Mouse (Mus musculus) embryonic facial prominence, embryonic 13.5 days (tissue): Measurements from ENCODE around the gene Ccs. TPM values are rescaled to one million over a fixed set of nuclear protein-coding genes. Genes with fewer than 3 reads are reported as not detected.
"Not testable (repeated sequence)": the region's sequence is repeated elsewhere in the genome, so short reads cannot be mapped to it uniquely, and the experiment has no call there.

Source experiments
- ATAC-seq: fragments of 200-750 bp; cut with Nextera tagmentation; 2 replicates; pipeline ENCODE4 v1.8.0; 2017; ENCODE audit warnings: low read depth; ENCODE audit not compliant: insufficient number of reproducible peaks, insufficient read depth, low FRiP score, low TSS enrichment
- H3K27ac ChIP-seq: fragments of 300-500 bp; sonication (generic); 2 replicates; pipeline ENCODE4 v1.5.1; 2015; ENCODE audit warnings: moderate library complexity, mild to moderate bottlenecking, inconsistent platforms
- H3K27me3 ChIP-seq: fragments of 300-500 bp; sonication (generic); 2 replicates; pipeline ENCODE4 v1.6.1; 2015; ENCODE audit warnings: mild to moderate bottlenecking, inconsistent platforms
- H3K36me3 ChIP-seq: fragments of 300-500 bp; sonication (generic); 2 replicates; pipeline ENCODE4 v1.6.1; 2015; ENCODE audit warnings: mild to moderate bottlenecking, inconsistent platforms
- H3K4me1 ChIP-seq: fragments of 300-500 bp; sonication (generic); 2 replicates; pipeline ENCODE4 v1.6.1; 2015; ENCODE audit warnings: inconsistent platforms
- H3K4me2 ChIP-seq: fragments of 300-500 bp; sonication (generic); 2 replicates; pipeline ENCODE4 v1.6.1; 2015; ENCODE audit warnings: moderate library complexity, mild to moderate bottlenecking, inconsistent platforms
- H3K4me3 ChIP-seq: fragments of 300-500 bp; sonication (generic); 2 replicates; pipeline ENCODE4 v1.5.1; 2015; ENCODE audit warnings: mild to moderate bottlenecking, inconsistent platforms
- H3K9ac ChIP-seq: fragments of 300-500 bp; sonication (generic); 2 replicates; pipeline ENCODE4 v1.6.1; 2015; ENCODE audit warnings: mild to moderate bottlenecking, inconsistent platforms
- H3K9me3 ChIP-seq: fragments of 300-500 bp; sonication (generic); 2 replicates; pipeline ENCODE4 v1.6.1; 2016; ENCODE audit warnings: inconsistent platforms
- WGBS: fragments of 180-500 bp; shearing (Covaris S2); methylation state at CpG from one replicate; pipeline ENCODE4 v1.1.7; 2015; ENCODE audit warnings: mixed read lengths; 5-methylcytosine and 5-hydroxymethylcytosine counted together
- polyA plus RNA-seq: library from polyadenylated mRNA; unstranded; fragments of >200 nt; fragmentation: Nextera tagmentation; extraction: Ambion mirVana; gene quantifications from 2 replicates; pipeline ENCODE4 v1.2.1, GENCODE M21; 2015

Ccs gene
- polyA plus RNA-seq = 60.9 and 64.3 TPM in 2 replicates

DNA sequence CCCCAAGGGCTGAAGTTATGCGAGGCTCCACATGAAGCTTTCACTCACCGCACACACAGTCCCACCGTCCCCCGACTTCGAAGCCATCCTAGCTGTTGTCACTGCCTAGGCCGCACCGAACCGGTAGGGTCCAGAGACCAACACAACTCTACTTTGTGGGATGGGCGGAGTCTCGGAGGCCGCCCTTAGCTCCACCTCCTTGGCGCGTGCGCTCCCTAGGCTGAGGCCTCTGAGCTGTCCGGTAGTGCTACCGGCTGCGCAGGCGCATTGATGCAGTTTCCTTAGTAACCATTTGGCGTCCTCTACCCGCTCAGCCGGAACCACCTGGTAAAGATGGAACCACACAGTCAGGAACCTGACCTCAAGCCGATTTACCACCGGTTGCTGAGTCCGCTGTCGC, at the start of gene Ccs, which contains the start of gene Ccdc87:
Gene Ccs (minus strand): TSS at position 184 of the 400 bp plus-strand sequence.
Gene Ccdc87 (plus strand): TSS at position 218 of the 400 bp plus-strand sequence.
- peaks cover 17% of the 10 kb centered on the region for H3K4me1 ChIP-seq
- under 1% methylated on average over 25 of the region's 25 CpGs for WGBS
- peaks cover 35% of the 10 kb centered on the region for H3K27me3 ChIP-seq
- no peaks in the 10 kb centered on the region; the same call in 1 of the 2 replicates for H3K36me3 ChIP-seq
- no peaks in the 10 kb centered on the region for H3K9me3 ChIP-seq
- peak within 1 kb of the TSS; percentile 94 for H3K4me2 ChIP-seq
- ATAC-seq = peak; percentile 95
- H3K9ac ChIP-seq = peak within 1 kb of the TSS; percentile 87
- H3K4me3 ChIP-seq = peak within 1 kb of the TSS; percentile 68
- H3K27ac ChIP-seq = 0 out of 2 replicates have a peak within 1 kb of the TSS, but pooled peaks have one; percentile 12

DNA sequence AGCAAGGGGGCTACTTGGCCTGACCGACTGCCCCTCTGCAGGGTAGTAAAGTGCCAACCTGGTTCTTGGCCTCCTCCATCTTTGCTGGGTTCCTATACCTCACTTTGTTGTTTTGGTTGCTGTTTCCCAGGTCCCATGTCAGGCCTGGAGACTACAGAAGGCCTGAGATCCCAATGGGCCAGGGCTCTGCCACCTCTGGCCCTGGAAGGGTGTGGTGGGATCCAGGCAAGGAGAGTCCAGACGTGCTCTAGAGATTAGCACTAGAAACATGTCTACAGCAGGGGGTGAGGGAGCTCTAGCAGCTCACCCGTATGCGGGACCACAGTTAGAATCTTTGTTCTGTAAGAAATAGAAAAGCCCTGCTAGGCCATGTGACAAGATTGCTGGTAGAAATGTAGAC, 44.8 kb upstream of the Ccs start:
- ATAC-seq = no peak
- Histone ChIP-seq H3K9me3 (no peaks in the 10 kb centered on the region), H3K27me3 (no peaks in the 10 kb centered on the region), H3K9ac (no peak overlapping the region), H3K4me2 (no peak overlapping the region), H3K4me3 (no peak overlapping the region), H3K4me1 (peaks cover 5% of the 10 kb centered on the region; the same call in 1 of the 2 replicates), H3K36me3 (peaks cover 9% of the 10 kb centered on the region; the same call in 1 of the 2 replicates), H3K27ac (no peak overlapping the region)
- 89% methylated on average over 4 of the region's 4 CpGs for WGBS

DNA sequence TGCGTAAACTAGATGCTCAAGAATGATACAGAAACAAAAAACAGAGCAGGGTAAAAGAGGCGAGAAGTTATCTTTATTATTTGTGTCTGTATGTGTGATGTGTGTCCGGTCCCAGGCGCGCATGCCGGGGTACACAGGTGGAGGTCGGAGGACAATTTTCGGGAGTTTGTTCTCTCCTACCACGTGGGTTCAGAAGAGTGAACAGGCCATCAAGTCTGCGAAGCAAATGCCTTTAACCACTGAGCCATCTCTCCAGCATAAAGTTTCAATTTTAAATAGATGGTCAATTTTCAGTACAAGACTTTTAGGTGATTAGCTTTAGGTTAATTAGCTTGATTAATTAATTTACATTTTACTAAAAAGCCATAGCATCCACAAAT, 40.2 kb upstream of the Ccs start:
- ATAC-seq = no peak
- Histone ChIP-seq H3K27me3 (peaks cover 4% of the 10 kb centered on the region; the same call in 1 of the 2 replicates), H3K9ac (peak overlapping the region; percentile 89), H3K9me3 (no peaks in the 10 kb centered on the region), H3K36me3 (peaks cover 9% of the 10 kb centered on the region; the same call in 1 of the 2 replicates), H3K4me2 (peak overlapping the region; percentile 89), H3K4me1 (peaks cover 16% of the 10 kb centered on the region), H3K4me3 (peak overlapping the region; percentile 94), H3K27ac (no peak overlapping the region)
- 38% methylated on average over 10 of the region's 10 CpGs for WGBS

DNA sequence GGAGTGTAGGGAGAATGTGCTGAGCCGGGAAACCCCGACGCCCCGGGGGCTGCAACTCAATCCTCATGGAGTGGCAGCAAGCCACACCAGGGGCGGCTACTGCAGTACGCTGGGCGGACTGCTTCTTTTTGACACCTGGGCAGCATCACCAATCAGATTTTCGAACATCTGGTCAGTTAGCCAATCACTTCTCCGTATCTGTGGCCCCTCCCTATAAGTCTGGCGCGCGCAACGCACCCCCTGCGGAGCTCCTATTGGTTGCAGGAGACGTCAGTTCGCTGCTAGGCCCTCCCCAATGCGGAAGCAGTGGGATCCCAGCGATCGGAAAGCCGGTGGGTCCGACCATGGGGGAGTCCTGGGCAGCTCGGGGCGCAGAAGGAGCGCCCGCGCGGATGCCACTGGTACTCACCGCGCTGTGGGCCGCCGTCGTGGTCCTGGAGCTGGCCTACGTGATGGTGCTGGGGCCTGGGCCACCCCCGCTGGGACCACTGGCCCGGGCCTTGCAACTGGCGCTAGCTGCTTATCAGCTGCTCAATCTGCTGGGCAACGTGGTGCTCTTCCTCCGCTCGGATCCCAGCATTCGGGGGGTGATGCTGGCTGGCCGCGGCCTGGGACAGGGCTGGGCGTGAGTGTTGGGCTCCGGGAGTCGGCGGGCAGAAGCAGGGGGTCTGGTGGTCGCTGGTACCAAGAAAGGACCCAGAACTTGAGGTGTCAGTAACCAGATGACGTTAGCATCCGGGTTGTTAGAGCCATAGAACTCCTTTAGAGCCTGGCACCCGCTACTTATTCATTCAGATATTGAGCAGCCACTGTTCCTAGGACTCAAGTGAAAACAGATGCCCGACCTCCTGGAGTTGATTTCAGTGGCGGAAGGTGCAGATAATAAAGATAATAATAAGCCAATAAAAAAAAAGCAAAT, 39.5 kb upstream of the Ccs start, which contains the start of gene Zdhhc24:
Gene Zdhhc24 (plus strand): TSS at position 264 of the 919 bp plus-strand sequence.
- H3K27me3 ChIP-seq = peaks cover 4% of the 10 kb centered on the region; the same call in 1 of the 2 replicates
- H3K27ac ChIP-seq = peak within 1 kb of the TSS; percentile 75
- 0 out of 2 replicates have a peak, but pooled peaks cover 4% of the 10 kb centered on the region for H3K36me3 ChIP-seq
- H3K4me1 ChIP-seq = peaks cover 16% of the 10 kb centered on the region
- under 1% methylated on average over 52 of the region's 52 CpGs for WGBS
- peak within 1 kb of the TSS; percentile 94 for H3K4me3 ChIP-seq
- H3K9ac ChIP-seq = peak within 1 kb of the TSS; percentile 89
- peak within 1 kb of the TSS; percentile 89 for H3K4me2 ChIP-seq
- H3K9me3 ChIP-seq = no peaks in the 10 kb centered on the region
- ATAC-seq = peak; percentile 95

- H3K36me3 ChIP-seq = no peaks in the 10 kb centered on the region
- peak within 1 kb of the TSS; percentile 75 for H3K27ac ChIP-seq
- no peaks in the 10 kb centered on the region for H3K9me3 ChIP-seq
- H3K4me2 ChIP-seq = peak within 1 kb of the TSS; percentile 89
- H3K4me3 ChIP-seq = peak within 1 kb of the TSS; percentile 94
- H3K4me1 ChIP-seq = peaks cover 16% of the 10 kb centered on the region
- WGBS = 2% methylated on average over 17 of the region's 17 CpGs
- ATAC-seq = no peak
- H3K27me3 ChIP-seq = peaks cover 4% of the 10 kb centered on the region; the same call in 1 of the 2 replicates
- peak within 1 kb of the TSS; percentile 89 for H3K9ac ChIP-seq
Measured at GRCm38 (mm10) chr19:4877785-4878184, 38.7 kb upstream of the Ccs start, which contains the start of gene Actn3. TSS of gene Actn3 (minus strand) at chr19:4877909.

DNA sequence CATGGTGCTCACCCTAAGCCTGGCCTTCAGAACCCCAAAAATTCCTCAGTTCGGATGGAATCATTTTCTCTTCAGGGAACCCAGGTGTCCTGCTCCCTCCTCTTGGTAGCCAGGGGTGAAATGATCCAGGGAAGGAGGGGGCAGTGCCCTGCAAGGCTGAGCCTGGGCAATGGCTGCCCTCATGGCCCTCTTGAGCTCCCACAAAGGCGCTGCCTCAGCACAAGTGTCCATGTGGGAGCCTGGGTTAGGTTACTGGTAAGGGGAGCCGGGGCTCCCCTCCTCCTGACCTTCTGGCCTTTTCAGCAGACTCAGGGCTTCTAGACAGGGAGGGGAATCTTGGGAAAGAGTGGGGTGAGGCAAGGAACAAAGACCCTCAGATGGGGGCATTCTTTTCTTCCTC, 37.6 kb upstream of the Ccs start:
- 39% methylated on average over 3 of the region's 3 CpGs for WGBS

DNA sequence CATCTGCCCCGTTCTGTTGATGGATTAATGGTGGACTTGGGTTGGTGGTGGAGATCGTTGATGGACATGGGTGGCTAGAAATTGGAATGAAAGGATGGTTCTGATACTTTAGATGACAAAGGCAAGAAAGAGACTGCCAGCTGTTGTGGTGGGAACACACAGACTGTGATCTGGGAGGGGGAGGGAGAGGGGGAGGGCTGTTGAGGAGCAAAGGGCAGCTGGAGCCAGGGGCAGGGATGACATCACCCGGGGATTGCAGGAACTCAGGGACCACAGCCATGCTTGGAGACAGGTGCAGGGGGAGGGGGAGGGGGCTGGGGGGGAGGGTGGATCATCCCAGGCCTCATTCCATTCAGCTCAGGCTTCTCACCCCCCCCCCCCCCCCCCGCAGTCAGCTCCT, 37.1 kb upstream of the Ccs start:
- no peaks in the 10 kb centered on the region for H3K36me3 ChIP-seq
- no peak overlapping the region for H3K4me3 ChIP-seq
- no peak for ATAC-seq
- WGBS = 59% methylated on average over 4 of the region's 4 CpGs
- H3K27me3 ChIP-seq = peaks cover 4% of the 10 kb centered on the region; the same call in 1 of the 2 replicates
- no peak overlapping the region for H3K4me2 ChIP-seq
- H3K9ac ChIP-seq = no peak overlapping the region
- peaks cover 16% of the 10 kb centered on the region for H3K4me1 ChIP-seq
- no peak overlapping the region for H3K27ac ChIP-seq
- H3K9me3 ChIP-seq = no peaks in the 10 kb centered on the region

More for the DNA sequence above, 37.6 kb upstream of the Ccs start:
- Histone ChIP-seq H3K9me3 (no peaks in the 10 kb centered on the region), H3K27ac (no peak overlapping the region), H3K4me3 (no peak overlapping the region), H3K4me1 (peaks cover 16% of the 10 kb centered on the region), H3K4me2 (peak overlapping the region; percentile 9; the same call in 1 of the 2 replicates), H3K27me3 (peaks cover 4% of the 10 kb centered on the region; the same call in 1 of the 2 replicates), H3K36me3 (no peaks in the 10 kb centered on the region), H3K9ac (no peak overlapping the region)
- ATAC-seq = no peak

GRCm38 (mm10) chr19:4874613-4875012, 35.5 kb upstream of the Ccs start:
- not testable (repeated sequence) for ATAC-seq, H3K9ac ChIP-seq, H3K27ac ChIP-seq, H3K27me3 ChIP-seq, H3K9me3 ChIP-seq, H3K4me3 ChIP-seq, H3K36me3 ChIP-seq, H3K4me2 ChIP-seq
- 88% methylated on average over 1 of the region's 1 CpGs for WGBS
- H3K4me1 ChIP-seq = peaks cover 16% of the 10 kb centered on the region

DNA sequence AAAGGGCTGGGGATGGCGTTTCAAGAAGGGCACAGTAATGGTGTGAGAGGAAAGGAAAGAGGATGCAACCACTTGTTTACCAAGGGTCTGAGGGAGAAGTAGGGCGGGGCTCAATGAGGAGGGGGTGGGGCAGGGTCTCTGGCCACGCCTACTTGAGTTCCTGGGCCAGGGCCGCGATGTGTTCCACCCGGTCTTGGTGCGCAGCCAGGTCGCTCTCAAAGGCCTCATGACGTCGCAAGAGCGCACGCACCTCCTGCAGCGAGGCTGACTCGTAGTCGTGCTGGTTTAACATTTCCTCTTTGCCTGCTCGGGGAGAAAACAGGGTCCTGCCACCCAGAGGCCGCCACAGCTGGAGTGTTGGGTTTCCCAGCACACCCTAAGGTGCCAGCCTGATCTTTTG, 26.0 kb upstream of the Ccs start:
- H3K4me1 ChIP-seq = peaks cover 6% of the 10 kb centered on the region; the same call in 1 of the 2 replicates
- H3K9ac ChIP-seq = peak overlapping the region; percentile 47; the same call in 1 of the 2 replicates
- H3K27ac ChIP-seq = no peak overlapping the region
- no peaks in the 10 kb centered on the region for H3K9me3 ChIP-seq
- peaks cover 21% of the 10 kb centered on the region for H3K27me3 ChIP-seq
- WGBS = 7% methylated on average over 17 of the region's 17 CpGs
- H3K4me3 ChIP-seq = peak overlapping the region; percentile 14; the same call in 1 of the 2 replicates
- no peak for ATAC-seq
- H3K4me2 ChIP-seq = peak overlapping the region; percentile 41
- H3K36me3 ChIP-seq = peaks cover 7% of the 10 kb centered on the region

- Histone ChIP-seq H3K27ac (no peak overlapping the region), H3K4me2 (no peak overlapping the region), H3K4me3 (no peak overlapping the region), H3K9ac (no peak overlapping the region), H3K27me3 (peaks cover 21% of the 10 kb centered on the region), H3K4me1 (peaks cover 6% of the 10 kb centered on the region; the same call in 1 of the 2 replicates), H3K9me3 (no peaks in the 10 kb centered on the region), H3K36me3 (peaks cover 11% of the 10 kb centered on the region)
- 83% methylated on average over 6 of the region's 6 CpGs for WGBS
- ATAC-seq = no peak
Measured at GRCm38 (mm10) chr19:4863048-4863447, 23.9 kb upstream of the Ccs start.

GRCm38 (mm10) chr19:4859081-4859480, 19.9 kb upstream of the Ccs start:
- Histone ChIP-seq H3K27me3 (peaks cover 2% of the 10 kb centered on the region; the same call in 1 of the 2 replicates), H3K4me2 (no peak overlapping the region), H3K4me1 (peaks cover 4% of the 10 kb centered on the region), H3K27ac (no peak overlapping the region), H3K36me3 (peaks cover 11% of the 10 kb centered on the region), H3K9me3 (no peaks in the 10 kb centered on the region), H3K4me3 (no peak overlapping the region), H3K9ac (no peak overlapping the region)
- ATAC-seq = no peak
- WGBS = 72% methylated on average over 6 of the region's 6 CpGs
